Mouse (Mus musculus) stomach, postnatal 0 days (tissue): ENCODE measurements around the gene Zfp987.
"Not testable (repeated sequence)": the region's sequence is repeated elsewhere in the genome, so short reads cannot be mapped to it uniquely, and the experiment has no call there.

Experiments used
- CTCF ChIP-seq: IDR thresholded peaks from 2 replicates; pipeline ENCODE4 v1.5.1; 2016; ENCODE audit warnings: antibody characterized with exemption, low read depth, mild to moderate bottlenecking, moderate library complexity
- EP300 ChIP-seq: optimal IDR thresholded peaks from 2 replicates; pipeline ENCODE3; 2016; ENCODE audit warnings: antibody characterized with exemption

- TF ChIP-seq CTCF, EP300: not testable (repeated sequence)
Observed at GRCm38 (mm10) chr4:146061082-146061481, 36.0 kb upstream of the Zfp987 start.
